Mouse (Mus musculus): ENCODE measurements around the gene Atp6v0a1.

The Atp6v0a1 gene

GRCm38 (mm10) chr11:100981236-100981635 is 28.0 kb upstream of the Atp6v0a1 start:
- no peak for DNase-seq (ENCODE audit: low read depth)

- DNase-seq (ENCODE audit: low read depth): peak; percentile 59
Measured at GRCm38 (mm10) chr11:100982087-100982486, 27.2 kb upstream of the Atp6v0a1 start.

- peak; percentile 93 for DNase-seq (ENCODE audit: low read depth)
Measured at GRCm38 (mm10) chr11:100983125-100983777, 26.0 kb upstream of the Atp6v0a1 start.

GRCm38 (mm10) chr11:100983778-100984131 is 25.5 kb upstream of the Atp6v0a1 start:
- no peak for DNase-seq (ENCODE audit: low read depth)

- no peak for DNase-seq (ENCODE audit: low read depth)
Measured at GRCm38 (mm10) chr11:100985607-100986006, 23.6 kb upstream of the Atp6v0a1 start.

GRCm38 (mm10) chr11:100988674-100989073 is 20.6 kb upstream of the Atp6v0a1 start:
- DNase-seq (ENCODE audit: low read depth): no peak

- no peak for DNase-seq (ENCODE audit: low read depth)
Measured at GRCm38 (mm10) chr11:100989666-100990065, 19.6 kb upstream of the Atp6v0a1 start.

GRCm38 (mm10) chr11:100991027-100991534 is 18.2 kb upstream of the Atp6v0a1 start:
- no peak for DNase-seq (ENCODE audit: low read depth)

GRCm38 (mm10) chr11:100993437-100993836 is 15.8 kb upstream of the Atp6v0a1 start:
- DNase-seq (ENCODE audit: low read depth): no peak

GRCm38 (mm10) chr11:100994233-100994632 is 15.0 kb upstream of the Atp6v0a1 start:
- no peak for DNase-seq (ENCODE audit: low read depth)

GRCm38 (mm10) chr11:100994655-100995054 is 14.6 kb upstream of the Atp6v0a1 start:
- DNase-seq (ENCODE audit: low read depth): no peak

GRCm38 (mm10) chr11:100996501-100996900 is 12.8 kb upstream of the Atp6v0a1 start:
- peak; percentile 61 for DNase-seq (ENCODE audit: low read depth)

GRCm38 (mm10) chr11:100998836-100999235 is 10.4 kb upstream of the Atp6v0a1 start:
- DNase-seq (ENCODE audit: low read depth): no peak

- DNase-seq (ENCODE audit: low read depth): no peak
Measured at GRCm38 (mm10) chr11:100999254-100999653, 10.0 kb upstream of the Atp6v0a1 start.

GRCm38 (mm10) chr11:101001875-101002552 is 7.2 kb upstream of the Atp6v0a1 start:
- peak; percentile 28 for DNase-seq (ENCODE audit: low read depth)

- DNase-seq (ENCODE audit: low read depth): peak; percentile 84
Measured at GRCm38 (mm10) chr11:101003025-101003685, 6.1 kb upstream of the Atp6v0a1 start.

- DNase-seq (ENCODE audit: low read depth): peak; percentile 41
Measured at GRCm38 (mm10) chr11:101008206-101009045, 826 bp upstream of the Atp6v0a1 start.

GRCm38 (mm10) chr11:101009888-101010784 is 884 bp downstream of the Atp6v0a1 start:
- peak; percentile 57 for DNase-seq (ENCODE audit: low read depth)

GRCm38 (mm10) chr11:101011641-101012040 is 2.4 kb downstream of the Atp6v0a1 start:
- no peak for DNase-seq (ENCODE audit: low read depth)

GRCm38 (mm10) chr11:101023371-101023770 is 14.1 kb downstream of the Atp6v0a1 start:
- DNase-seq (ENCODE audit: low read depth): no peak

GRCm38 (mm10) chr11:101024001-101024400 is 14.7 kb downstream of the Atp6v0a1 start:
- DNase-seq (ENCODE audit: low read depth): no peak
